Mouse (Mus musculus): ENCODE measurements at regions not wholly inside any gene's neighbourhood (a gene's known extent, or its start where the extent isn't known, plus 50 kb on each side); places are given as distances from the start of the nearest gene placed in this dataset.

GRCm38 (mm10) chr11:7552154-7552553 is 338.4 kb upstream of the Igfbp3 start:
- 64% methylated on average over 3 of the region's 3 CpGs for WGBS
- Histone ChIP-seq H3K27me3 (ENCODE audit: insufficient read depth, low read length) (no peaks in the 10 kb centered on the region), H3K4me3 (ENCODE audit: low read depth, low read length) (no peak overlapping the region), H3K36me3 (ENCODE audit: insufficient read depth) (no peaks in the 10 kb centered on the region), H3K27ac (ENCODE audit: low read depth) (no peak overlapping the region), H3K9me3 (ENCODE audit: low read depth, low read length) (no peaks in the 10 kb centered on the region), H3K9ac (no peak overlapping the region), H3K4me2 (no peak overlapping the region), H3K4me1 (ENCODE audit: insufficient read depth) (no peaks in the 10 kb centered on the region)
- ATAC-seq (ENCODE audit: insufficient read depth) = no peak
- no peak for DNase-seq
- no peak for TF ChIP-seq CTCF (IDR thresholded peaks at IDR 0.05; ENCODE audit: low read depth)

- no peaks in the 10 kb centered on the region for H3K27me3 ChIP-seq (ENCODE audit: insufficient read depth, low read length)
- no peak overlapping the region for H3K27ac ChIP-seq (ENCODE audit: low read depth)
- DNase-seq = peak; percentile 5
- 55% methylated on average over 2 of the region's 2 CpGs for WGBS
- no peak for TF ChIP-seq CTCF (IDR thresholded peaks at IDR 0.05; ENCODE audit: low read depth)
- H3K4me1 ChIP-seq (ENCODE audit: insufficient read depth) = no peaks in the 10 kb centered on the region
- H3K9ac ChIP-seq = no peak overlapping the region
- H3K4me2 ChIP-seq = no peak overlapping the region
- H3K9me3 ChIP-seq (ENCODE audit: low read depth, low read length) = no peaks in the 10 kb centered on the region
- ATAC-seq (ENCODE audit: insufficient read depth) = no peak
- H3K4me3 ChIP-seq (ENCODE audit: low read depth, low read length) = no peak overlapping the region
- H3K36me3 ChIP-seq (ENCODE audit: insufficient read depth) = no peaks in the 10 kb centered on the region
These were observed 334.1 kb upstream of the Igfbp3 start for GRCm38 (mm10) chr11:7547796-7548195.

GRCm38 (mm10) chr11:7545621-7546020 is 331.9 kb upstream of the Igfbp3 start:
- DNase-seq (no peak), ATAC-seq (ENCODE audit: insufficient read depth) (no peak)
- no peaks in the 10 kb centered on the region for H3K27me3 ChIP-seq (ENCODE audit: insufficient read depth, low read length)
- no peak overlapping the region for H3K9ac ChIP-seq
- no peak for TF ChIP-seq CTCF (IDR thresholded peaks at IDR 0.05; ENCODE audit: low read depth)
- no peaks in the 10 kb centered on the region for H3K4me1 ChIP-seq (ENCODE audit: insufficient read depth)
- H3K27ac ChIP-seq (ENCODE audit: low read depth) = no peak overlapping the region
- H3K4me3 ChIP-seq (ENCODE audit: low read depth, low read length) = no peak overlapping the region
- no peaks in the 10 kb centered on the region for H3K36me3 ChIP-seq (ENCODE audit: insufficient read depth)
- no peaks in the 10 kb centered on the region for H3K9me3 ChIP-seq (ENCODE audit: low read depth, low read length)
- H3K4me2 ChIP-seq = no peak overlapping the region
- 51% methylated on average over 2 of the region's 2 CpGs for WGBS

GRCm38 (mm10) chr11:7534590-7534989 is 320.9 kb upstream of the Igfbp3 start:
- no peaks in the 10 kb centered on the region for H3K27me3 ChIP-seq (ENCODE audit: insufficient read depth, low read length)
- H3K4me2 ChIP-seq = no peak overlapping the region
- ATAC-seq (ENCODE audit: insufficient read depth) (no peak), DNase-seq (no peak)
- no peaks in the 10 kb centered on the region for H3K36me3 ChIP-seq (ENCODE audit: insufficient read depth)
- H3K4me3 ChIP-seq (ENCODE audit: low read depth, low read length) = no peak overlapping the region
- H3K27ac ChIP-seq (ENCODE audit: low read depth) = no peak overlapping the region
- peaks cover 3% of the 10 kb centered on the region; the same call in 1 of the 2 replicates for H3K9me3 ChIP-seq (ENCODE audit: low read depth, low read length)
- no peak overlapping the region for H3K9ac ChIP-seq
- H3K4me1 ChIP-seq (ENCODE audit: insufficient read depth) = no peaks in the 10 kb centered on the region
- TF ChIP-seq CTCF (IDR thresholded peaks at IDR 0.05; ENCODE audit: low read depth) = no peak
- WGBS = 37% methylated on average over 2 of the region's 2 CpGs

GRCm38 (mm10) chr11:7533327-7533726 is 319.6 kb upstream of the Igfbp3 start:
- no peak overlapping the region for H3K27ac ChIP-seq (ENCODE audit: low read depth)
- no peaks in the 10 kb centered on the region for H3K36me3 ChIP-seq (ENCODE audit: insufficient read depth)
- ATAC-seq (ENCODE audit: insufficient read depth) (no peak), DNase-seq (no peak)
- H3K4me2 ChIP-seq = no peak overlapping the region
- 50% methylated on average over 1 of the region's 1 CpGs for WGBS
- no peak for TF ChIP-seq CTCF (IDR thresholded peaks at IDR 0.05; ENCODE audit: low read depth)
- H3K9me3 ChIP-seq (ENCODE audit: low read depth, low read length) = peaks cover 3% of the 10 kb centered on the region; the same call in 1 of the 2 replicates
- H3K27me3 ChIP-seq (ENCODE audit: insufficient read depth, low read length) = no peaks in the 10 kb centered on the region
- no peaks in the 10 kb centered on the region for H3K4me1 ChIP-seq (ENCODE audit: insufficient read depth)
- H3K4me3 ChIP-seq (ENCODE audit: low read depth, low read length) = no peak overlapping the region
- H3K9ac ChIP-seq = no peak overlapping the region

GRCm38 (mm10) chr11:7531847-7532246 is 318.1 kb upstream of the Igfbp3 start:
- H3K9ac ChIP-seq = no peak overlapping the region
- no peak for ATAC-seq (ENCODE audit: insufficient read depth)
- 78% methylated on average over 3 of the region's 3 CpGs for WGBS

GRCm38 (mm10) chr11:7530482-7531148 is 316.9 kb upstream of the Igfbp3 start:
- H3K36me3 ChIP-seq (ENCODE audit: insufficient read depth) = no peaks in the 10 kb centered on the region
- ATAC-seq (ENCODE audit: insufficient read depth) (peak; percentile 85), DNase-seq (peak; percentile 66)
- no peak overlapping the region for H3K27ac ChIP-seq (ENCODE audit: low read depth)
- H3K9me3 ChIP-seq (ENCODE audit: low read depth, low read length) = no peaks in the 10 kb centered on the region
- WGBS = 52% methylated on average over 6 of the region's 6 CpGs
- H3K27me3 ChIP-seq (ENCODE audit: insufficient read depth, low read length) = no peaks in the 10 kb centered on the region
- no peaks in the 10 kb centered on the region for H3K4me1 ChIP-seq (ENCODE audit: insufficient read depth)
- TF ChIP-seq CTCF (IDR thresholded peaks at IDR 0.05; ENCODE audit: low read depth) = 0 out of 2 replicates have a peak, but pooled peaks have one; percentile 11
- no peak overlapping the region for H3K4me3 ChIP-seq (ENCODE audit: low read depth, low read length)
- no peak overlapping the region for H3K9ac ChIP-seq
- no peak overlapping the region for H3K4me2 ChIP-seq

More at GRCm38 (mm10) chr11:7531847-7532246, 318.1 kb upstream of the Igfbp3 start:
- no peaks in the 10 kb centered on the region for H3K36me3 ChIP-seq (ENCODE audit: insufficient read depth)
- no peak for TF ChIP-seq CTCF (IDR thresholded peaks at IDR 0.05; ENCODE audit: low read depth)
- H3K4me3 ChIP-seq (ENCODE audit: low read depth, low read length) = no peak overlapping the region
- no peak overlapping the region for H3K4me2 ChIP-seq
- DNase-seq = no peak
- no peaks in the 10 kb centered on the region for H3K4me1 ChIP-seq (ENCODE audit: insufficient read depth)
- H3K9me3 ChIP-seq (ENCODE audit: low read depth, low read length) = peaks cover 3% of the 10 kb centered on the region; the same call in 1 of the 2 replicates
- no peak overlapping the region for H3K27ac ChIP-seq (ENCODE audit: low read depth)
- H3K27me3 ChIP-seq (ENCODE audit: insufficient read depth, low read length) = no peaks in the 10 kb centered on the region

Measured in lung, embryonic 14.5 days (tissue).